Mouse (Mus musculus): ENCODE data around the gene Pus1. TPM values are rescaled to one million over a fixed set of nuclear protein-coding genes. Genes with fewer than 3 reads are reported as not detected.

Pus1 gene
- polyA plus RNA-seq, 1 experiment: 28.8 TPM

DNA sequence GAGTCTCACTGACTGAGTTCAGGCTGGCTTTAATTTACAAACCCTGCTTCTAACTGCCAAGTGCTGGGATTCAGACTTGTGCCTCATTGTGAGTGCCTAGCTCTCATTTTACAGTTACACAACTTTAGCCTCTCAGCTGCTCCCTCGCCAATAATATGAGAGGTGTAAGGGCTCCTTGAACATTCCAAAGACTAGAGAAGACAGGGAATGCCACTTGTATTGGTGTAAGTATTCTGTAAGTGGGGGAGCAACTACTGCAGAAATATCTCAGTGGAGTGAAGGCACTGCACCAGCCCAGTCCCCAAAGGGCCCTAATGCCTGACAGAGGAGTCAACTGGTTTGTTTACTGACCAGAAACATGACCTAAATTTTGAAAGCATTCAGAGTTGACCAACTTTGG lies 52.6 kb downstream of the Pus1 start:
- no peaks in the 10 kb centered on the region for H3K27me3 ChIP-seq (ENCODE audit: control insufficient read depth, insufficient read depth, low read length)
- H3K4me1 ChIP-seq (ENCODE audit: control insufficient read depth, insufficient read depth, low read length): no peaks in the 10 kb centered on the region
- H3K27ac ChIP-seq (ENCODE audit: insufficient read depth, low read length): no peak overlapping the region
- DNase-seq: no peak
- WGBS: 88% methylated on average over 1 of the region's 1 CpGs
- no peak for TF ChIP-seq POLR2A (IDR thresholded peaks at IDR 0.05; ENCODE audit: borderline replicate concordance, insufficient read depth, low read length)
- H3K4me3 ChIP-seq (replicated peaks; ENCODE audit: insufficient read depth, low read depth, low read length): no peak overlapping the region

Other genes starting within 250 kb of the Pus1 start
- gene Galnt9, start 236.3 kb downstream of the Pus1 start, polyA plus RNA-seq (2012; rRNA removed): 102 and 107 TPM in 2 replicates
- gene Noc4l, start 127.2 kb downstream of the Pus1 start, polyA plus RNA-seq (2012; rRNA removed): 37.3 and 38.3 TPM in 2 replicates
- 20.8 and 25.2 TPM in 2 replicates for gene Ddx51, start 127.2 kb downstream of the Pus1 start, polyA plus RNA-seq (2012; rRNA removed)
- gene Ep400, start 9.9 kb downstream of the Pus1 start, polyA plus RNA-seq (2012; rRNA removed): 36.4 and 43.1 TPM in 2 replicates
- 94.7 and 96.0 TPM in 2 replicates for gene Ulk1, start 29.4 kb upstream of the Pus1 start, polyA plus RNA-seq (2012; rRNA removed)
- 21.6 and 24.4 TPM in 2 replicates for gene Hscb, start 59.1 kb upstream of the Pus1 start, polyA plus RNA-seq (2012; rRNA removed)
- 2.2 and 3.3 TPM in 2 replicates for gene Chek2, start 59.3 kb upstream of the Pus1 start, polyA plus RNA-seq (2012; rRNA removed)
- 5.5 and 6.7 TPM in 2 replicates for gene Ttc28, start 99.1 kb upstream of the Pus1 start, polyA plus RNA-seq (2012; rRNA removed)